Mouse (Mus musculus): Measurements from ENCODE around the gene Gpr1. TPM values are rescaled to one million over a fixed set of nuclear protein-coding genes. Genes with fewer than 3 reads are reported as not detected.

Gene Gpr1
- total RNA-seq, 1 experiment, result 1.3 TPM

DNA sequence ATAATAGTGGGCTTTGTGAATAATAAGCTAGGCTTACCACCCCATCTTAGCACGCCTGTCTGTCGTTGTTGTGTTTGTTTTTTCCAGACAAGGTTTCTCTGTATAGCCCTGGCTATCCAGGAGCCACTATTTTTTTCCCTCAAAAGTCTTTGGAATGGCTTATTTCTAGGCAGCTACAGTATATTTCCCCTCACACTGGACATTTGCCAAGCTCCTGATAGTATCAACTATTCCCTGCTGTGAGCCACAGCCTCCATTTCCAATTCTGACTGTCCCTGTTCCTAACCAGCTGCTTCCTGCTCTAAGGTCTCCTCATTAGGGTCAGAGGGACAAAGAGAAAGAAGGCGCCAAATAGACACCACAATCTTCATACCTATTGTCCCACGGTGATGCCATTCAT is 40.8 kb upstream of the Gpr1 start:
- in situ Hi-C loops (cut with MboI; ENCODE audit: low sequenced_read_pairs in 2 of 2, unreplicated experiment in 2 of 2), result no loop called here
- Histone ChIP-seq H3K4me1 (ENCODE audit: control insufficient read depth in 2 of 2, insufficient read depth in 2 of 2, low read length in 2 of 2, poor library complexity in 1 of 2) (peaks cover 0 to 2% of the 10 kb centered on the region in 2 experiments; a peak in 1 of 4 replicates), H3K27ac (ENCODE audit: insufficient read depth, low read depth, low read length, poor library complexity, severe bottlenecking) (no peak overlapping the region), H3K36me3 (ENCODE audit: control insufficient read depth, insufficient read depth, low read length, poor library complexity, severe bottlenecking) (peaks cover 6% of the 10 kb centered on the region; the same call in 1 of the 2 replicates), H3K9ac (ENCODE audit: insufficient read depth, low read depth, low read length, poor library complexity, severe bottlenecking) (no peak overlapping the region), H3K4me3 (ENCODE audit: insufficient read depth in 1 of 2, low read depth in 1 of 2, low read length in 2 of 2, poor library complexity in 1 of 2, severe bottlenecking in 1 of 2) (no peak overlapping the region), H3K9me3 (ENCODE audit: control insufficient read depth, insufficient read depth, low read depth, low read length) (no peaks in the 10 kb centered on the region)
- TF ChIP-seq ZC3H11A (IDR thresholded peaks at IDR 0.05; ENCODE audit: borderline replicate concordance, low read depth, low read length) (no peak), MAFK (IDR thresholded peaks at IDR 0.05; ENCODE audit: insufficient read depth, low read depth, low read length) (no peak), CHD2 (IDR thresholded peaks at IDR 0.05; ENCODE audit: low read depth, low read length) (no peak), ZNF384 (IDR thresholded peaks at IDR 0.05; ENCODE audit: low read depth, low read length) (no peak), HCFC1 (IDR thresholded peaks at IDR 0.05; ENCODE audit: borderline replicate concordance, insufficient read depth, low read length) (no peak)
- no peak for DNase-seq (ENCODE audit: low read depth, low spot score)

DNA sequence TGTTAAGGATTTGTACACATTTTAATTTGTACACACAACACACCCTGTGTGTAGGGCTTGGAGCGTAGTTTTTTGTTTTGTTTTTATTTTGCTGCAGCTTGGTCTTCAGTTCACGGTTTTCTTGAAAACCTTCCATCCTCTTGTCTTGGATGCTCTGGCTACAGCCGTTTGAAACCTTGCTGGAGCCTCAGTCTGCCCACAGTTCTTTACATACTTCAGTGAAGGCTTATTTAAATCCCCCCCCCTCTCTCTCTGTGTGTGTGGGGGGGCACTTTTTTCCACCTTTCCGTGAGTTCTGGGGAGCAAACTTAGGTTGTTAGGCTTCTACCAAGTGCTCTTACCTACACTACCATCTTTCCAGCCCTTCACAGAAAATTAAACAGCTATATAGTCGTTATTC is 38.9 kb upstream of the Gpr1 start:
- no peak overlapping the region for H3K27ac ChIP-seq (ENCODE audit: insufficient read depth, low read depth, low read length, poor library complexity, severe bottlenecking)
- TF ChIP-seq ZNF384 (IDR thresholded peaks at IDR 0.05; ENCODE audit: low read depth, low read length), result no peak
- no peak for TF ChIP-seq HCFC1 (IDR thresholded peaks at IDR 0.05; ENCODE audit: borderline replicate concordance, insufficient read depth, low read length)
- TF ChIP-seq CHD2 (IDR thresholded peaks at IDR 0.05; ENCODE audit: low read depth, low read length), result no peak
- no peak for TF ChIP-seq MAFK (IDR thresholded peaks at IDR 0.05; ENCODE audit: insufficient read depth, low read depth, low read length)
- no peak for TF ChIP-seq ZC3H11A (IDR thresholded peaks at IDR 0.05; ENCODE audit: borderline replicate concordance, low read depth, low read length)
- no peaks in the 10 kb centered on the region for H3K9me3 ChIP-seq (ENCODE audit: control insufficient read depth, insufficient read depth, low read depth, low read length)
- in situ Hi-C loops (cut with MboI; ENCODE audit: low sequenced_read_pairs in 2 of 2, unreplicated experiment in 2 of 2), result no loop called here
- DNase-seq (ENCODE audit: low read depth, low spot score), result no peak
- peaks cover 5% of the 10 kb centered on the region; the same call in 1 of the 2 replicates for H3K36me3 ChIP-seq (ENCODE audit: control insufficient read depth, insufficient read depth, low read length, poor library complexity, severe bottlenecking)
- peaks cover 1 to 2% of the 10 kb centered on the region in 2 experiments; a peak in 1 of 4 replicates for H3K4me1 ChIP-seq (ENCODE audit: control insufficient read depth in 2 of 2, insufficient read depth in 2 of 2, low read length in 2 of 2, poor library complexity in 1 of 2)
- H3K4me3 ChIP-seq (ENCODE audit: insufficient read depth in 1 of 2, low read depth in 1 of 2, low read length in 2 of 2, poor library complexity in 1 of 2, severe bottlenecking in 1 of 2), result no peak overlapping the region
- no peak overlapping the region for H3K9ac ChIP-seq (ENCODE audit: insufficient read depth, low read depth, low read length, poor library complexity, severe bottlenecking)

DNA sequence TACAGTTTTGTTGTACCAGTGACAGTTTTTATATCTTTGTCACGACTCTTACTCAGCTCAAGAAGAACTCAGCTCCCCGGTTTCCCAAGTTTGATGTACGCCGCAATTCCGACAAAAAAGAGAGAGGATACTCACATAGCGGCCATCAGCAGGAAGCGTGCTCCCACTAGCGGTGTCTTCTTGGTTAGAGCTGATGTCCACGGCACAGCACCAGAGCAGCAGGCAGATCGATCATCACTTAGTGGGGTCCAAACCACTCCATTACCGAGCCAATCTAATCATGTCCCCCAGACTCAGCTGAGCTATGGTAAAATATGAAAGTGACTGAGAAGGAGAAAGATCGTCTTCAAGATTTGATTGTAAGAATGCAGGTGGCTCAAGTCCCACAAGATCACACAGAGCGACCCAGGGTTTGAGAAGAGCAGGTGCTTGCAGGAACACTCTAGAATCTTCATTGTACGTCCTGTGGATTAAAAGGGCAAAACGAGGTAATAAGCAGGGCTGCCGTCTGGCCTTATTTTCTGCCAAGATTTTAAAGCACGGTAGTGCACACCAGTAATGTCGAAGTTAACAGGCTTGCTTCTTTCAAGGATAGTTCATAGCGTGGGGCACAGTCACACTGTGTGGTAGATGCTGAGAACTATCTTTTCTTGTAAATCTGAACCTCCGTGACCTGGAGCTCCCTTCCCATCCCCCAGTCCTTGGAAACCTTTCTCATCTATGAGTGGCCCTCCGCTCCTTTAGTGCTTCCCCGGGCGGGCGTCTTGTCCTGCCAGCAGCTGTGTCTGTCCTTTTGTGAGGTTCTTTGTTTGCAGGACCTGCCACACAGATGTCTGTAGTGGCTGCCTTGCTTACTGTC is 38.2 kb upstream of the Gpr1 start:
- Histone ChIP-seq H3K4me1 (ENCODE audit: control insufficient read depth in 2 of 2, insufficient read depth in 2 of 2, low read length in 2 of 2, poor library complexity in 1 of 2) (peaks cover 1 to 2% of the 10 kb centered on the region in 2 experiments; a peak in 1 of 4 replicates), H3K36me3 (ENCODE audit: control insufficient read depth, insufficient read depth, low read length, poor library complexity, severe bottlenecking) (peaks cover 4% of the 10 kb centered on the region; the same call in 1 of the 2 replicates), H3K27ac (ENCODE audit: insufficient read depth, low read depth, low read length, poor library complexity, severe bottlenecking) (no peak overlapping the region), H3K4me3 (ENCODE audit: insufficient read depth in 1 of 2, low read depth in 1 of 2, low read length in 2 of 2, poor library complexity in 1 of 2, severe bottlenecking in 1 of 2) (no peak overlapping the region), H3K9me3 (ENCODE audit: control insufficient read depth, insufficient read depth, low read depth, low read length) (no peaks in the 10 kb centered on the region), H3K9ac (ENCODE audit: insufficient read depth, low read depth, low read length, poor library complexity, severe bottlenecking) (no peak overlapping the region; the same call in 1 of the 2 replicates)
- in situ Hi-C loops (cut with MboI; ENCODE audit: low sequenced_read_pairs in 2 of 2, unreplicated experiment in 2 of 2), result no loop called here
- DNase-seq (ENCODE audit: low read depth, low spot score), result no peak
- TF ChIP-seq CHD2 (IDR thresholded peaks at IDR 0.05; ENCODE audit: low read depth, low read length), result no peak
- no peak for TF ChIP-seq HCFC1 (IDR thresholded peaks at IDR 0.05; ENCODE audit: borderline replicate concordance, insufficient read depth, low read length)
- TF ChIP-seq ZNF384 (IDR thresholded peaks at IDR 0.05; ENCODE audit: low read depth, low read length), result no peak
- no peak for TF ChIP-seq ZC3H11A (IDR thresholded peaks at IDR 0.05; ENCODE audit: borderline replicate concordance, low read depth, low read length)
- TF ChIP-seq MAFK (IDR thresholded peaks at IDR 0.05; ENCODE audit: insufficient read depth, low read depth, low read length), result no peak

DNA sequence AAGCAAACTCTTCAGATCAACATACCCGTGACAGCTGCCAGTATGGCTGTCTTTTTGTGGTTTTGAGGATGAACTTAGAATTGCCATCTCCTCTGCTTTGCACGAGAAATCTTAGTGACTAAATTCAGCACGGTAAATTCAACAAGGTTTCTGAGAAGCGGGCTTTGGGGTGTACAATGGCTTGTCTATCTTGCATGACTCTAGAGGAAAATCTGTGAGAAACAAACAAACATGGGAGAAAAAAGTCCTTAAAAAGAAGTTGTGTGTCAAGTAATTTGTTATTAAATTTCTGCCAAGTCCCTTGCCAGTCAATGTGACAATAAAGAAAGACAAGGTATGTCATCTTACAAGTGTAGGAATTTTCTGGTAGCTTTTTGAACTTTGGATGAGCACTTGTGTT is 34.9 kb upstream of the Gpr1 start:
- DNase-seq (ENCODE audit: low read depth, low spot score), result no peak
- peaks cover 1 to 2% of the 10 kb centered on the region in 2 experiments; a peak in 1 of 4 replicates for H3K4me1 ChIP-seq (ENCODE audit: control insufficient read depth in 2 of 2, insufficient read depth in 2 of 2, low read length in 2 of 2, poor library complexity in 1 of 2)
- in situ Hi-C loops (cut with MboI; ENCODE audit: low sequenced_read_pairs in 2 of 2, unreplicated experiment in 2 of 2), result no loop called here
- no peak overlapping the region for H3K27ac ChIP-seq (ENCODE audit: insufficient read depth, low read depth, low read length, poor library complexity, severe bottlenecking)
- no peaks in the 10 kb centered on the region for H3K9me3 ChIP-seq (ENCODE audit: control insufficient read depth, insufficient read depth, low read depth, low read length)
- TF ChIP-seq ZC3H11A (IDR thresholded peaks at IDR 0.05; ENCODE audit: borderline replicate concordance, low read depth, low read length), result no peak
- no peak for TF ChIP-seq ZNF384 (IDR thresholded peaks at IDR 0.05; ENCODE audit: low read depth, low read length)
- TF ChIP-seq MAFK (IDR thresholded peaks at IDR 0.05; ENCODE audit: insufficient read depth, low read depth, low read length), result no peak
- no peak for TF ChIP-seq HCFC1 (IDR thresholded peaks at IDR 0.05; ENCODE audit: borderline replicate concordance, insufficient read depth, low read length)
- no peak for TF ChIP-seq CHD2 (IDR thresholded peaks at IDR 0.05; ENCODE audit: low read depth, low read length)
- H3K4me3 ChIP-seq (ENCODE audit: insufficient read depth in 1 of 2, low read depth in 1 of 2, low read length in 2 of 2, poor library complexity in 1 of 2, severe bottlenecking in 1 of 2), result no peak overlapping the region
- peaks cover 2% of the 10 kb centered on the region; the same call in 1 of the 2 replicates for H3K36me3 ChIP-seq (ENCODE audit: control insufficient read depth, insufficient read depth, low read length, poor library complexity, severe bottlenecking)
- H3K9ac ChIP-seq (ENCODE audit: insufficient read depth, low read depth, low read length, poor library complexity, severe bottlenecking), result no peak overlapping the region

All from ES-E14 (cell line).